Mouse (Mus musculus): Measurements from ENCODE around the gene 2310007B03Rik.

The 2310007B03Rik gene

GRCm38 (mm10) chr1:93159566-93160500 is 915 bp downstream of the 2310007B03Rik start:
- peak; percentile 36 for DNase-seq

DNA sequence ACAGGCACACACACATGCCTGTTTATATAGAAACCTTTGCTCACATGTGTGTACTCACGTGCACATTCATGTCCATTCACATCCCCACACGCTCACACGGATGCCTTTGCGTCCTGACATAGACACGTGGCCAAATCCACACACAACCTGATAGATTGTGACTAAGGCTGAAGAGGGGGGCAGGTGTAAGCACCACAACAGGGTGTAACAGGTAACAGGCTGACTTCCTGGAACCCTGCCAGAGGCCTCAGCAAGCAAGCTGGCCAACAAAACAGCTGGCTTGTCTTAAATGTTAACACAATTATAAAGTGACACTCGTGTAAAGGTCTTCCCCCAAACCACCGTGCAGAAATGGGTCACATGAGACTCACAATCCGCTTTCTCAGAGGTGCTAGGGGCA is 1.8 kb downstream of the 2310007B03Rik start:
- DNase-seq = no peak

- peak; percentile 40 for DNase-seq
Observed at GRCm38 (mm10) chr1:93157566-93157965, 3.2 kb downstream of the 2310007B03Rik start.

DNA sequence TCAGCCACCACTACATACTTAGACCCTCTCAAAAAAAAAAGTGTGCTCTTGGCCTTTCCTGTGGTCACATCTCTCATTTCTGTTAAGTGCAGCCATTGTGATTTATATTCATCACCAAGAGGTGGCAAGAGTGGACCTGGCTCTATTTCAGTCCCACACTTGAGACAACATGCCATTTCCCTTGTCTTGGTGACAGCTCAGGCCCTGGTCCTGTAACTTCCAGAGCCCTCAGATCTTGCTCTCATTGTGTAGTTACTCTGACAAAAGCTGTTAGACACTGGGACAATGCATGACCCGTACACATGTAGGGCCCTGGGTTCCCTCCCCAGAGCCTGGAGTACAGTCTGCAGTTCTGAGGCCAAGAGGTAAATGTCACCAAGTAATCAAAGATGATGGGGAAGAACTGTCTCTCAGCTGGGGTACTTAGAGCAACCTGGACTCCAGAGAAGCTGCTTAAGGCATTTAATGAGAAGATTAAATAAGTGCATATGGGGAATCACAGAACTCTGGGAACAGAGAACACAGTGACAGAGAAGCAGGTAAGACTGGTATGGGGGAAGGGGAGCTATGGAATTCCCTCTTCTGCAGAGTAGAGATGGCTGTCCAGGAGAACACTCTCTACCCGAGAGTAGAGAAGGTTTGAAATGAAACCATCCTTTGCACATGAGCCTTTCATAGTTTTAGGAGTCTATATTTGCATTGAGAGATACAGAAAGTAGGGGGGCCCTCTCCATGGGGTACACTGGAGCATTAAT is 9.7 kb downstream of the 2310007B03Rik start:
- no peak for DNase-seq

- DNase-seq = no peak
Observed at GRCm38 (mm10) chr1:93144176-93144575, 16.6 kb downstream of the 2310007B03Rik start.

DNA sequence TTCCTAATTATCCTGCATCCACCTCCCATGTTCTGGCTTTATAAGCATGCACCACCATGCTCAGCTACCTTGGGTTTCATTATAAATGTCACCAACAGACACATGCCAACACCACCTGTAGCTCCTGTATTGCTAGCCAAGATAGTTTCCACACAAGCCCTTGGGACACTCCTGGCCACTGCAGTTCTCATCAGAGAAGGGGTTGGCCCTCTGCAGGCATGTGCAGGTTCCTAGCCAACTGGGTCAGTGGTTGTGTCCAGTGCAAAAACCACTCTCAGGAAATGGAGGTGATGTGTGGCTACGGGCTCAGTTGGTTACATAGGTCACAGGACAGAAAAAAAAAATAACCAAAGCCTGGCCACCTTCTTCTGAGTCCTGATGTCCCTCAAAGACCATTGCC is 17.9 kb downstream of the 2310007B03Rik start:
- no peak for DNase-seq

DNA sequence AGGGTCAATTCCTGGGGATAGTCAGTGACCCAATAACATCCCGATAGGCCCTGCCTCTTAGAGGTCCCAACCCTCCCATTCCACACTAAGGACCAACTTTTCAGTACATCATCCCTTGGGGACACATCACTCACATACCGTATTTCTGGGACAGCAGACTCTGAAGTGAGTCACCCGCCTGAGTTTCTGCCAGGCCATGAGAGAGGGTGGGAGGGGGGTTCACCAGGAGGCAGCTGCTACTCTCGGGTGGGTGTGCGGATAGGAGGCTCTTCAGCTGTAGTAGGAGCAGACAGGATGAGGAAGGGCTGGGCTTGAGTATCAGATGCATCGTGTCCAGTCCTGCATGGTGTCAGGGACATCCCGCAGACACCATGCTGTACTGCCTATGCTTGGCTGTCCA is 21.0 kb downstream of the 2310007B03Rik start:
- no peak for DNase-seq

DNA sequence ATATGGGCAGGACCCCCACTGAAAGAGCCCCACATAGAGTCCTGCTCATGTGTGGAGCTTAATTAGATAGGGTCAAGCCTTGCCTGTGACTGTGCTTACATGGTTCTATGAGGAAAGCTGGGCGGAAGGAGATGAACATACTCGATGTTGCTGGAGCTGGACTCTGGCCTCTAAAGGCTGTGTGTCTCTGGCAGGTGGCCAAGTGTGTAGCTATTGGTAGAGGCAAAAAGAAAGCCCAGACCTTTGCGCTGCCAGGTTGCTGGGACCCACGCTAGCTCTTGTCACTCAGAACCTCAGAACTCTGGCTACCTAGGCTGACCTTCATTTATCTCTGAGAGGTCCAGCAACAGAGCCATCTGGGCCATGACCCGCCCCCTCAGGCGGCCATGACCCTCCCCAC is 22.2 kb downstream of the 2310007B03Rik start:
- DNase-seq = peak; percentile 66

- DNase-seq = no peak
Observed at GRCm38 (mm10) chr1:93135036-93135526, 25.7 kb downstream of the 2310007B03Rik start, which contains the start of gene Agxt. TSS of gene Agxt (plus strand) at chr1:93135240.

DNA sequence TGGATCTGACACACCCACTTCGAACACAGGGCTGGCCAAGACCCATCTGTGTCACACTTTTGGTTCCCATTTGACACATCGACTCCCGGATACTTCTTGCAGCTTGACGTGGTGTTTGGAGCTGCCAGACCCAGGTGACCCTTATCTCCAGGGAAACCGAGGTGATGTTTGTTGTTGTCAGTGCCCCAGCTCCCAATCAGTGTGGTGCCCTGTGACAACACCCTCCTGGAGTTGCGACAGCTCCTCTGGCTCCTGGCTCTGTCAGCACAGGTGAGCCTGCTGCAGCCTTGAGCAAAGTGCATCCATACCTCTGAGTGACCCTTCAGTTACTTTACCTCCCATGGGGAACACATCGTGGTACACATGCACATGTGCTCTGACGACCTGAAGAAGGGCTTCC is 28.1 kb downstream of the 2310007B03Rik start:
- no peak for DNase-seq

GRCm38 (mm10) chr1:93130242-93130983 is 30.3 kb downstream of the 2310007B03Rik start:
- peak; percentile 11 for DNase-seq

DNA sequence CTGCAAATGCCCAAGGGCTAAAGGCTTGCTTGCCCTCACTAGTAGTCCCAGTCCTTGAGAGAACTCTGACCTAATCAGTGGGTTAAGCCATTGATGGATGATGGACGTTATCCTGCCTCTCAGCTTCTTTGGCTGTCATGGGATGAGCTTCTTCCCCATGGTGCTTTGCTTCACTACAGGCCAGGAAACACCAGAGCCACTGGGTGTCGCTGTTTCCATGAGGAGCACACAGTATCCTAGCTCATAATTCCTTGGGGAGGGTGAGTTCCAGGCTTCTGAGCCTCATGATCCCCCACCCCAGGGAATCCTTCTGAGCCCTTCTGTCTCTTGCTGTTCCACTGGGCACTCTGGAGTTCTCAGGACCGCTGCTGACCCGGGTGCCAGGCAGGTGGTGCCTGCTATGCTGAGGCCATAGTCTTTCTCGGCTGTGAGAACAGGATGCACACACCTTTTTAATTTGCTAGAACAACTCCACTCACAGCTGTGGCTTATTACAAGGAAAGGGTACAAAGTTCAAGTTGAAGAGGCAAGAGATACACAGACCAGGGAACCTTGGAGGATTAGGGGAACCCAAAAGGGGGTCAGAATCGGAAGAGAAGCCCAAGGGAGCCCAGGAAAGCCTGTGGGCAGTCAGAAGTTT is 31.9 kb downstream of the 2310007B03Rik start:
- DNase-seq = peak; percentile 63

- no peak for DNase-seq
Observed at GRCm38 (mm10) chr1:93128209-93128608, 32.5 kb downstream of the 2310007B03Rik start.

DNA sequence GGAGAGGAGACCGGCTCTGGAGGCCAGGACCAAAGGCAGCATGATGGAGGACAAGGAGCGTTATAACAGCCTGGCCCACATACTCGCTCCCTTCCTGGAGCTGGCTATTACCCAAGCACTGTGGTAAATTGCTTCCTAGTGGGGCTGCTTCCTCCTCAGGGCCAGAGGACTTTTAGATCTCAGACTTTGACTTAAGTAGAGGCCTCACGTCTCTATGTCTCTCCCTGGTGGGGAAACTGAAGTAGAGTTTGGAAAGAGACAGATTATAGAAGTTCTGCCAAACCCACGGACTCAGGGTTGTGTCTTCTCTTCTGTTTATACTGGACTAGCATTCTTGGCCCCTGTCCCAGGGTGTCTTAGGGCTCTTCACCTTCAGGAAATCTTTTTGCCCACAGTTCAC is 35.5 kb downstream of the 2310007B03Rik start:
- DNase-seq = no peak

DNA sequence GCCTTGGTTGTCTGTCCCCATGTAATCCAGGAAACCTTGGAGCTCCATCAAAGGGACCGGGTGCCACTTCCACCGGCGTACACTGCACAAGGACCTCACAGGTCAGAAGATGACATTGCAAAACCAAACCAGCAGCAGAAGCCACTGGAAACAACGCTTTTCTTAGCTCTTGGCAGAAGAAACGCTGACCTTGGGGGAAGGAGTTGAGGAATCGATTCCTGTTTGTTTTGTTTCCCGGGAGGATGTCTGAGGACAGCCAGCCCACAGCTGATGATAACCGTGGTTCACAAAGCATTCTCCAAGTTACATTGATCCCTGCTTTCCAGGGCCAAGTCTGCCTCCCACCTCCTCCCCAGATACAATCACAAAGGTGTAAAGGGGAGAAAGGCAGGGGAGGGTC is 36.7 kb downstream of the 2310007B03Rik start:
- DNase-seq = no peak

DNA sequence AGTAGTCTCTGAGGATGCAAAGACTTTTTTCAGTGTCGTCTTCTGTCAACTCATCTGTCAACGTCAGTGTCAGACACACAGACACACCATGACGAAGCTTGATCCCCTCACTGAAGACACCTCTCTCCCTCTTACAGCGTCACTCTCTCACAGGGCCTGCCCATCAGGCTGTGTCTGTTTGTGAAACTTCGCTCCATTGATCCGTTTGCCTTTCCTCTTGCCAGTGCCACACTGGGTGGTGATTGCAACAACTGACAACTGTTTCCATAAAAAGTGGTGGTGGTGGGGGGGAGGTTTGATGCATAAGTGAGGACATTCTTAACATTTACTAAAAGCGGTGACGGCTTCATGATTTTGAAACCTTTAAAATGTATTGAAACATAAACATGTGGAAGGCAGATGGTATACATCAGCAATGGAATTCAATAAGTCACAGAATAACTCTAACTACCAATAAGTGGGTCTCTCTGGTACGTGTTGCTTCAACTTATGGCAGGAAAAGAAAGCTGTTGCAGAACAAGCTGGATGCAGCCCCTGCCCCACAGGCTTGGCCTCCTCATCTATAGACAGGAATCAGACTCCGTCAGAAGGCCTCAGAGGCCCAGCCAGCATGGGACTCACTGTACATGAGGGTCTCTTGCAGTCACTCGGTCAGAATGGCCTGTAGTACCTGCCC is 37.4 kb downstream of the 2310007B03Rik start:
- no peak for DNase-seq

DNA sequence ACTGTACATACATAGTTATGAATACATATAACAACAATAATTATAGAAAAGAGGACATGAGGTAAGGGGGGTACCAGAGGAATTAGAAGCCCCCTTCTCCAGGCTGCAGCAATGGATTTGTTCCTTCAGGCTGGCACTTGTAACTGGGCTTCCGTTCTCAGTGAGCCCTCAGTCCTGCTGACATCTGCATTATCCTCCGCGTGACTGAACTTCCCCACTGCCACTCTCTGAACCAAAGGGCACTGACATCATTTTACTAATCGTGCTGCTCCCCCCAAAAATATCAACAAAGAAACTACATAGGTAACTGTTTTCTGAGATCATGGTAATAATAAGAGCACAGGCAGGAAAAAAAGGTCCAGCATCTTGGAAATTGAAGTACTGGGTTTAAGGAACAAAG is 41.9 kb downstream of the 2310007B03Rik start:
- no peak for DNase-seq

- no peak for DNase-seq
Observed at GRCm38 (mm10) chr1:93115471-93115870, 45.3 kb downstream of the 2310007B03Rik start.

DNA sequence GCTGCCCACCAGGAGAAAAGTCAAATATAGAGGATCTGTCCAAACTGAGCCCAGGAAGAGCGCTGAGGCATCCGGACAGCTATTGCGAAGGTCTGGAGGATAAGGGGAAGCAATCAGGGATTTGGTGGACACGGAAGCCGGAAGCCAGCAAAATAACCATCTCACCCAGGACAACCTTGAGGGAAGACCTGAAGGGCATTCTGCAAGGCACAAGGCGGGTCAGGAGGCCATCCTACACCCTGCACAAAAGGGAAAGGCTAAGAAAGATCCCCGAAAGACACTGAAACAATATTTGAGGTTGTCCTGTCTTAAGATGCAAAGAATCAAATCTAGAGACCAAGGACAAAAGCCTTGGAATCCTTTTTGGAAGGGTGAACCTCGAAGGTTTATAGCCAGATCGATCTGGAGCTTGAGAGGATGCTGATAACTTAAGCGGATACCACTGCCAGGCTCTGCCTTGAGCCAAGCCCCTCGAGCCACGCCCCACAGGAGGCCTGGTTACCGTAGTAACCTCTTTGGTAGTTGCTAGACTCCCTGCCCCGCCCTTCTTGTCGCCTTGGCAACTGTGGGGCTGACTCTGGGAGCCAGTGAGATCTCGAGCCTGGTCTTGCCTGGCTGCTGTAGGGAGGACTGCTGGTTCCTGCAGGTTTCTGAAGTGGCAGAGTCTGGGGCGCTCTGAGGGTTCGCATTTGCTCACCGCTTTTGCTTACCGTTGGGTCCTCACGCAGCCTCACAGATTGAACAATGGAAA is 45.9 kb downstream of the 2310007B03Rik start:
- peak; percentile 46 for DNase-seq

DNA sequence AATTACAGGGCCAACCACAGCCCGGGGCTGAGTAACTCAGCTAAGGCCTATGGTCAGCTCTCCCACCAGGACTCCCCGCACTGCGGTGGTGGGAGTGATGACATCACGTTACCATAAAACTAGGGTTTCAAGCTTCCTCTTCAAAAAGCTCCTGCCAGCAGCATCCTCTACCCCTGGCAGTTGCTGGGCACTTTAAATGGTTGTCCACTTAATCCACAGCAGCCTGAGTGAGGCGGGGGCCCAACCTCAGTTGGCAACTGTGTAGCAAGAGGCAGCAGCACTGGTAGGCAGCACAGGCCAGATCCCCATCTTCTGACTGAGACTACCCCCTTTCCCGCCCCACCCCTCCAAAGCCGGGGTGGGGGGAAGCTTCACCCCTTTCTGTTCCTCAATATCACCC is 58.0 kb downstream of the 2310007B03Rik start:
- DNase-seq = no peak

- DNase-seq = no peak
Observed at GRCm38 (mm10) chr1:93101571-93102061, 59.1 kb downstream of the 2310007B03Rik start, which contains the start of gene Kif1a. TSS of gene Kif1a (minus strand) at chr1:93101951.
